Mouse (Mus musculus) adrenal gland, adult 18-20 months (tissue): ENCODE measurements around the gene Rer1. TPM values are rescaled to one million over a fixed set of nuclear protein-coding genes. Genes with fewer than 3 reads are reported as not detected.

Experiments used
- DNase-seq, 2 experiments: peaks; one replicate each; pipeline ENCODE4 v3.0.0; 2021 to 2022; ENCODE audit warnings: low spot score in 2 of 2
- total RNA-seq, 2 experiments: library from RNA; stranded (reverse); gene quantifications; 1 replicate in 1 of 2; 2 replicates in 1 of 2; pipeline ENCODE4 v1.2.3; 2021

The Rer1 gene
- total RNA-seq, 2 experiments from 2014 or later = 95.4 to 109 TPM

DNA sequence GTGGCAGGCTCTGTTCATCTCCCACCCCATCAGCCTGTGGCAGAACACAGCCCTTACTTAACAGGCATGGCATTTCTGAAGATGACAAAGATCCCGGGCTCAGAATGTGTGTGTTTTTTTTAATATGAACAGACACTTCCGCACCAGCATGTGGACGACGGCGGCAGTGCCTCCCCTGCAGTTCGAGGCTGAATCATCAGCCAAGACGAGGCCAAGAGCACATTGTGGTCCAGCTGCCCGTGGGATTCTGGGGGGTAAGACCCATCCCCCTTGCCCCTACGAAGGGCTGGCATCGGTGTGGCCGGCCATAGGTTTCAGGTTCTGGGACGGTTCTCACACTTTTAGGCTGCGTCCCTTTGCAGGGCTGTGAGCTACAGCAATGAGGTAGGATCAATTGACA, 51.4 kb downstream of the Rer1 start:
- DNase-seq = no peak

DNA sequence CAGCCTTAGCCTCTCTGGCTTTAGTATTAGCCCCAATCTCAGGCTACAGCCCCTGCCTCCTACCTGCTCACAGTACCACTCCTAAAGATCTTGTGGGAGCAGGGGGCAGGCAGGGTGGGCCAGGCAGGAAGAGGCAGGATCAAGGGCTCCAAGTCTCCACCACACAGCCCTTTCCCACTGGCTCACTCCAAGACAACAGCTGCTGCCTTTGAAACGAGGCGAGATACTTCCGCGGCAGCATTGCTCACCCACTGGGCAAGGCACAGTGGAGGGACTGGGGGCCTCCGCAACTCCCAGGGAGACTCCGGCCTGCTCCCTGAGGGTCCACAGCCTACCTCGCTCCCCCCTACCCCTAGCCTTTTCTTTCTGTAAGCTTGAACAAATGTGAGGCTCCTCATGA, 52.0 kb downstream of the Rer1 start:
- no peak for DNase-seq

DNA sequence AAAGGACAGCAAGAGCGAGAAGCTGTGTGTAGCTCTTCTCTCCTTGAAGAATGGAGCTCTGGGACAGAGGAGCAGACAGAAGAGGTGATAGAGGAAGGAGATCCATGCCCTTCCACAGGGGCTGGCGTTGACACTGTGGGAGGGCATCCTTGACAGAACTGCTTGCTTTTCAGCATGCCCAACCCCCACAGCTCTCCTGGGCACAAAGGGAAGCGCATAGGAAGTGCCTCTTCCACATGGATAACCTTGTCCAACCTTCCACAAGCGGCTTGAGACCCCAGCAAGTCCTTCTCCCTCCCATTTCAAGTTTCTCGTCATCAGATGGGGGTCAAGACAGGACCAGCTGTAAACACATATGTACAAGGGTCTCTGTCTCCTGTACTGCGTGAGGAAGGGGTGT, 53.1 kb downstream of the Rer1 start:
- DNase-seq = no peak

DNA sequence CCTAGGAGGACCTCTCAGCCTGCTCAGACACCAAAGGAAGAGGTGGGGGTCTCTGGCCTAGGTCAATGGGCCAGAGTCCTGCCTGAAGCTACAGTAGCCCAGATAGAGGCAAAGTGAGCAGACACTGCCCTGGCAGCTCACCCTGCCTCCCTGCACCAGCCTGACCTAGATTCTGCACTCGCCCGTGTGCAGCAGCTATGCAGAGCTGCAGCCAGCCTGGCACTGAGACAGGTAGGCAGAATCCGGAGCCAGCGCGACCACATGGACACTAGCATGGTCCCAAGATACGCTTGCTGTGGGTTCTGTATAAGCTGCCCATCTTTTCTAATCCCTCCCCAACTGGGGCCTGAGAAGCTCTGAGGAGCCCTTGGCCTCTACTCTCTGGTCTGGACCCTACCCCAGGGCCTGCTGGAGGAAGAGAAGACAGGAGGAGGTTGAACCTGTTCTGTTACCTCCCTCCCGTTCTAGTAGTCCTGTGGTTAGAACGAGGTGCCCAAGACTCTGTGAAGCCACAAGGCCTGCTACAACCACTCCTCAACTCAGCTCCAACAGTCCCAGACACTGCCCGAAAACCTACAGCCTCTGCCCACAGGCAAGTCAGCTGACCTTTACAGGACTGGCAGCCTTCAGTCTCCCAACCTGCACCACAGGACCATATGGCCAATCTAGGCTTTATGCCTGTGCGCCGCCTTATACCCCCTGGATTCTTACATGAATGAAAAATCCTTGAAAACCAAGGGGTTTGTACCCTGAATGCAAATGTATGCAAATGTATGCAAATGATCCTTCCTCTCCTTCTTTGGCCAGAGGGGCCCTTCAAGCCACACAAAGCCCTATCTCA, 61.8 kb downstream of the Rer1 start:
- no peak for DNase-seq

Other genes starting within 250 kb of the Rer1 start
- under 1 TPM in 1 of 2 experiments, not detected in 1; 0.20 TPM for gene Ttc34, start 248.9 kb downstream of the Rer1 start, total RNA-seq
- 1 to 10 TPM in 1 of 2 experiments, under 1 TPM in 1; 0.19 to 3.8 TPM for gene Mmel1, start 216.8 kb downstream of the Rer1 start, total RNA-seq
- 100 to 1,000 TPM in 1 of 2 experiments, 10 to 100 TPM in 1; 15.5 to 104 TPM for gene Fam213b, start 187.2 kb downstream of the Rer1 start, total RNA-seq
- gene Tnfrsf14, start 157.8 kb downstream of the Rer1 start, total RNA-seq = 1 to 10 TPM; 6.4 to 8.4 TPM
- gene Hes5, start 125.5 kb downstream of the Rer1 start, total RNA-seq = not detected
- 10 to 100 TPM; 28.3 to 31.9 TPM for gene Pank4, start 122.3 kb downstream of the Rer1 start, total RNA-seq
- gene Plch2, start 29.6 kb downstream of the Rer1 start, total RNA-seq = under 1 TPM; 0.33 to 0.35 TPM
- 10 to 100 TPM; 18.2 to 20.3 TPM for gene Pex10, start 19.4 kb downstream of the Rer1 start, total RNA-seq
- 1 to 10 TPM; 6.6 to 9.8 TPM for gene Morn1, start 195 bp upstream of the Rer1 start, total RNA-seq
- gene Ski, start 136.2 kb upstream of the Rer1 start, total RNA-seq = 10 to 100 TPM; 47.5 to 60.6 TPM
- 10 to 100 TPM; 46.6 to 54.5 TPM for gene Faap20, start 163.4 kb upstream of the Rer1 start, total RNA-seq